Mouse (Mus musculus): Measurements from ENCODE around the gene Rgs6. TPM values are rescaled to one million over a fixed set of nuclear protein-coding genes. Genes with fewer than 3 reads are reported as not detected.

The Rgs6 gene
- total RNA-seq, 1 experiment from 2014 or later = 2.1 TPM

DNA sequence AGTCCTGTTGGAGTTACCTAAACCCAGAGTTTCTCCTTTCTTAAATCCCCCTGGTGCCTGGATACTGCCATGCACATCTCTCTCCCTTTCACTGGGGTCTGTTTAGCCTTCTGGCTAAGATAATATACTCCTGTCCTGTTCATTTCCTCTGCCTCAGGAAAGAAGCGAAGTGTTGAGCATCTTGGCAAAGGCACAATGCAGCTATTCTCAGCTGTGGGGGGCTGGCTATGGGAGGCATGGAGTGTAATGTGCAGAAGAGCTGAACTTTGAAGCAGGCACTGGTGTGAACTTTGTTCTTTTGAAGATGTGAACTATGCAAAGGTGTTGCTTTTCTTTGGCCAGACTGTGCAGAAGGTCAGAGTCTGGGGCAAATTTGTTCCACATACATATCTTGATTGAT lies 169.3 kb downstream of the Rgs6 start:
- no peak for DNase-seq

- no peak for DNase-seq
Observed at GRCm38 (mm10) chr12:82762046-82762445, 174.0 kb downstream of the Rgs6 start.

- DNase-seq = no peak
Observed at GRCm38 (mm10) chr12:82768726-82769125, 180.6 kb downstream of the Rgs6 start.

- no peak for DNase-seq
Observed at GRCm38 (mm10) chr12:82772215-82772614, 184.1 kb downstream of the Rgs6 start.

- no peak for DNase-seq
Observed at GRCm38 (mm10) chr12:82774576-82774975, 186.5 kb downstream of the Rgs6 start.

GRCm38 (mm10) chr12:82776686-82777085 lies 188.6 kb downstream of the Rgs6 start:
- DNase-seq = no peak

- DNase-seq = no peak
Observed at GRCm38 (mm10) chr12:82780936-82781335, 192.8 kb downstream of the Rgs6 start.

DNA sequence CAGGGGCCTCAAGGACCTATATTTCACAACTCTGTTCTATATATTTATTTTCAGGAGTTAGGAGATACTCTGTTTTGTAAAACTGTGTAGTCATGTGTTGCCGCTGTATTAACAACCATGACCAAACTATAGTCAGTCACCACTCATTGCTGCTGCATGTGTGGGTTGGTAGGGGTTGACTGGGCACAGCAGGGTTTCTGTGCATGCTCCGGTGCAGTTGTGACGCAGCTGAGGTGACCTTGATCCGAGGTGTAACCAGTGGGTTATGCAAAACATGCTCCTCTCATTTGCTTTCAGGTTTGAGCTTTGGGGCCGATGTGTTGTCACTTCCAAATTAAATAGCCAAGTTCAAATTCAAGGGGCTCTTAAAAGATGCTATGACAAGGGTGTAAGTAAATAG lies 193.3 kb downstream of the Rgs6 start:
- no peak for DNase-seq

- no peak for DNase-seq
Observed at GRCm38 (mm10) chr12:82792122-82792521, 204.0 kb downstream of the Rgs6 start.

GRCm38 (mm10) chr12:82799892-82800291 lies 211.8 kb downstream of the Rgs6 start:
- no peak for DNase-seq

GRCm38 (mm10) chr12:82801736-82802135 lies 213.6 kb downstream of the Rgs6 start:
- no peak for DNase-seq

- DNase-seq = no peak
Observed at GRCm38 (mm10) chr12:82802711-82803110, 214.6 kb downstream of the Rgs6 start.

- no peak for DNase-seq
Observed at GRCm38 (mm10) chr12:82805167-82805566, 217.1 kb downstream of the Rgs6 start.

- no peak for DNase-seq
Observed at GRCm38 (mm10) chr12:82810631-82811030, 222.5 kb downstream of the Rgs6 start.

DNA sequence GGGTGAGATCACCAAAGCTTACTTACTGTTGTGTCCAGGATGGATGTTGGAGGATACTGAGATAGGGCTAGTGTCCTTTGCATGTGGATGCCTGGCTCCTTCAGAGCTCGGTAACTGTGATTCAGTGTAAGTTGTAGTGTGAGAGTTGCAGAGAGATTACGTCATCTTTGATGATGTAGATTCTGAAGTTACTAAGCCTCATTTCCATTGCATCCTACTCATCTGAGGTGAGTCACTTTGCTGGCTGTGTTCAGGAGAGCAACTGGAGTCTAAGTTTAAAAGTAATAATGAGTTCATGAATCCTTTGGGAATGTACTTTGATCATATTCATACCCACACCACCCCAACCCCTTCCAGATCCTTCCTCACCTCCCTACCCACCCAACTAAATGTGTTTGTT lies 227.9 kb downstream of the Rgs6 start:
- DNase-seq = no peak

- DNase-seq = no peak
Observed at GRCm38 (mm10) chr12:82819328-82819727, 231.2 kb downstream of the Rgs6 start.

DNA sequence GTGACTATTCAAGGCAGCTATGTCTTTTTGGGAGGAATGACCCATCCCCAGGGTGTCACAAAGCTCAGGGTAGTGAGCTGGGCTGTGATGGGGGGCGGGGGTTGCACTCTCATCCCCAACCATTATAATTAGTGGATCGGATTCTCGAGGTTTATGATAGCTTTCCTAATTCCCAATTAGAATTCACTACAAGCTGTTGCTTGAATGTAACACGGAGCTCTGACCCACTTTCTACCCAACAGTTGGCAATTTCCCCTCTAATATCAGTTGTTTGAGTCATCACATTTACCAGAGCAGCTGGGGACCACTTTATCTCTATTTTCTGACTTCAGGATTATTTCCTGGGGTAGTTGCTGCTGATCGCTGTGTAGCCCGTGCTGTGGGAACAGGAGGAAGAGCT lies 231.9 kb downstream of the Rgs6 start:
- no peak for DNase-seq

DNA sequence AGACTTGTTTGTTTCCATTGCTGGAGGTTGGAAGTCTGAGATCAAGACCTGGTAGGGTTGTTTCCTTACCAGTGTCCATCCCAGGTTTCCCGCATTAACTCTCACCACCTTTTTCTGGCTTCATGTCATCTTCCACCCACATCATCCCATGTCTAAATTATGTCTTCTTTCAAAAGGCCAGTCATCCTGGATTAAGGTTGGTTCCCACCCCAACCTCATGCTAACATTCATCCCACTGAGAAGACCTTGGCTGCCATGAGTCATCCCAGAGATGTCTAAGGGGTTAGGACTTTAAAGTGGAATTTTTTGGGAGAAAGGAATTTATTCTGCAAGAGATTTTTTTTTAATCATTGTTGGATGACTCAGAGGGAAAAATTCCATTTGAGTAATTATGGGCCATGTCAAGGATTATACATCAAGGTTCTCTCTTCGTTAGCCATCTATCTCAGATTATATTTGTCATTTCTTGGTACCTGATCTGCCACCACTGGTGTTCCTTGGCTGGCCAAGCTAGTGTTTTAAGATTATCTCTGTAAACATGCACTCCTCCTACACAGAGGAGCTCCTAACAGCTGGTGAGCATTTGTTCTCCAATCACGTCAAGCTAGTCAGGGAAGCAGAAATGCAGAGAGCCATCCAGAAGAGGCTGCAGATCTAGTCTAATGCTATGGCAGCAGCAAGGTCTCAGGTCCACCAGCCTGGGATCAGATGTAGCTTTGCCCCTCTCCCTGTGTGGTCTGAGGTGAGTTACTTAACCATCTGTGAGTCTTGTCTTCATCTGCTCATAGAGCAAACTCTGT lies 234.9 kb downstream of the Rgs6 start:
- DNase-seq = peak; percentile 16

DNA sequence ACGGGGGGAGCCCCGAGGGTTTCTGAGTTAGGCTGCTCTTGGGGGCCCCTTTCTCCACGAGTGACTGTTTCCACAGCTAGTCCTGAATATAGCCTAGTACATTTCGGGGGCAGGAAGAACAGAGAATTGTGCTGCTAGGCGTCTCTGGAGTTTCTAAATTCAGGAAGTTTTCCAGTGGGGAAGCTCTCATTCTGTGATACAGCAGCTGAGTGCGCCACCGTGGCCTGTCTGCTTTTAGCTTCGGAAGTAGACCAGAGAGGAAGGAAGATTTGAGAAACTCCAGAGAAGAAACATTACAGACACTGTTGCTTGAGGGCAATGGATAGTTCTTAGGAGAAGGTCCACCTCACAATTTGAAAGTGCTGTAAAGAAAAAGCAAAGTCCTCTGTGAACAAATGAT lies 242.2 kb downstream of the Rgs6 start:
- no peak for DNase-seq

- no peak for DNase-seq
Observed at GRCm38 (mm10) chr12:82838544-82838943, 250.5 kb downstream of the Rgs6 start.

DNA sequence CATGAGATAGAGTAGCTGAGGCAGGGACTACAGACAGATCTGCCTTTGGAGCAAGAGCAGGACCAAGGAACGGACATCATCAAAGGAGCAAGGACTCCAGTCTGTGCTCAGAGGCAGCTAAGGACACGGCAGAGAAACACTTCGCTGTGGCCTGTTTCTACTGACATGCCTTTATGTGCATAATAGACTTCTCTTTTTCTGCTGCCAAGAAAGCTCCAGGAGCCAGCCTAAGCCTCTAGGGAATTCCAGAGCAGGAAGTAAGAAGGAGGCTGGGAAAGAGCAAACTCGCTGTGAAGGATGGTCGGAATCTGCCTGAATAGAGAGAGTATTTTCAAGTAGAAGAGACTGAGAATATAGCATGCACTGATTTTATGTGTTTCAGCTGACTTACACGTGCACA lies 253.5 kb downstream of the Rgs6 start:
- peak; percentile 6 for DNase-seq

DNA sequence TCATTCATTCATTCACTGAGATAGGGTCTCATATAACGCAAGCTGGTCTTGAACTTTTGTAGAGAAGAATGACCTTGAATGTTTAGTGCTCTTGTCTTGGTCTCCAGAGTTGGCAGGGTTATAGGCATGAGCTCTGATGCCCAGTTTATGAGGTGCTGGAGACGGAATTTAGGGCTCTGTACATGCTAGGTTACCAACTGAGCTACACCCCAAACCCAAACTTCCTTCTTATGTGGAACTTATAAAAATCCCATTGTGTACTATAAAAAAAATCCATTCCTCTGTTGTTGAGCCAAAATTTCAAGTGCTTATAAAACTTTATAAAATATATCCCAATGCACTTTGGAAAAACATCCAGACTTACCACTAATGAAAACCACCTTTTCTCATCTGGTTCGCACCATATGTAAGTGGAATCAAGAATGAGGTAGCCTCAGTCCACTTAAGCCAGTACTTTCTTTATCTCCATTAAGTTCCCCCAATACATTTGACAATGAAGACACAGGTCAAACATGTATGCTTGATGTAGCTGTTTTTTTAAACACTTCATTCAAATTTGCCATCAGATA lies 260.3 kb downstream of the Rgs6 start:
- DNase-seq = no peak

DNA sequence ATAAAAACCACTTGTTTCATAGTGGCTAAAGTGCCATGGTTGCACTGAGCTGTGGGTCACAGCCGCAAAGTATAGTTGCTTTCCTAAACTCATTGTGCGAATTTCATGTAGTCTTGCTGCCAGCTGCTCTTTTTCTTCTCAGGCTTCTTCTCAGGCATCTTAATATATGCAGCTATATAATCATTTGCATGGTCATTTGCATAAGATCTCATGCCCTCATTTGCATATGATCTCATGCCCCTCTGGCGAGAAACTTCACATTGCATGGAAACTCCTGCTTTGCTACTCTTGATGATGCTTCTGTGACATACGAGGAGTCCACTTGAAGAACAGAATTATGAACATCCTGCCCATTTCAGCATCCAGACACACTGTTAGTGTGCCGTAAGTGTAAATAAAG lies 266.8 kb downstream of the Rgs6 start:
- DNase-seq = no peak

Measured in adrenal gland, postnatal 14 days (tissue).